Mouse (Mus musculus): ENCODE measurements around the gene Lnx2. TPM values are rescaled to one million over a fixed set of nuclear protein-coding genes. Genes with fewer than 3 reads are reported as not detected.

Lnx2 gene
- polyA plus RNA-seq, 1 experiment from 2014 or later: 13.7 TPM

- H3K4me2 ChIP-seq: no peak overlapping the region
- no peak overlapping the region for H3K4me3 ChIP-seq
- ATAC-seq (ENCODE audit: insufficient number of reproducible peaks, insufficient read depth, low FRiP score, low TSS enrichment, low read depth): no peak
- WGBS: 85% methylated on average over 10 of the region's 10 CpGs
- no peak overlapping the region for H3K9ac ChIP-seq
- H3K27ac ChIP-seq: no peak overlapping the region
- no peaks in the 10 kb centered on the region for H3K27me3 ChIP-seq
- no peaks in the 10 kb centered on the region for H3K36me3 ChIP-seq
- peaks cover 5% of the 10 kb centered on the region; the same call in 1 of the 2 replicates for H3K4me1 ChIP-seq
- H3K9me3 ChIP-seq: no peaks in the 10 kb centered on the region
Measured at GRCm38 (mm10) chr5:147011333-147011732, 65.1 kb downstream of the Lnx2 start.

GRCm38 (mm10) chr5:147003303-147003702, 73.1 kb downstream of the Lnx2 start:
- WGBS: 61% methylated on average over 1 of the region's 1 CpGs
- no peak overlapping the region for H3K4me2 ChIP-seq

GRCm38 (mm10) chr5:147001312-147001711, 75.1 kb downstream of the Lnx2 start:
- 81% methylated on average over 4 of the region's 4 CpGs for WGBS
- Histone ChIP-seq H3K27me3 (no peaks in the 10 kb centered on the region), H3K9ac (no peak overlapping the region), H3K36me3 (no peaks in the 10 kb centered on the region), H3K4me3 (no peak overlapping the region), H3K9me3 (peaks cover 13% of the 10 kb centered on the region; the same call in 1 of the 2 replicates), H3K4me1 (no peaks in the 10 kb centered on the region), H3K4me2 (no peak overlapping the region), H3K27ac (no peak overlapping the region)
- no peak for ATAC-seq (ENCODE audit: insufficient number of reproducible peaks, insufficient read depth, low FRiP score, low TSS enrichment, low read depth)

More at GRCm38 (mm10) chr5:147003303-147003702, 73.1 kb downstream of the Lnx2 start:
- Histone ChIP-seq H3K4me1 (no peaks in the 10 kb centered on the region), H3K4me3 (no peak overlapping the region), H3K9me3 (peaks cover 13% of the 10 kb centered on the region; the same call in 1 of the 2 replicates), H3K27ac (no peak overlapping the region), H3K9ac (no peak overlapping the region), H3K36me3 (no peaks in the 10 kb centered on the region), H3K27me3 (no peaks in the 10 kb centered on the region)
- ATAC-seq (ENCODE audit: insufficient number of reproducible peaks, insufficient read depth, low FRiP score, low TSS enrichment, low read depth): no peak

DNA sequence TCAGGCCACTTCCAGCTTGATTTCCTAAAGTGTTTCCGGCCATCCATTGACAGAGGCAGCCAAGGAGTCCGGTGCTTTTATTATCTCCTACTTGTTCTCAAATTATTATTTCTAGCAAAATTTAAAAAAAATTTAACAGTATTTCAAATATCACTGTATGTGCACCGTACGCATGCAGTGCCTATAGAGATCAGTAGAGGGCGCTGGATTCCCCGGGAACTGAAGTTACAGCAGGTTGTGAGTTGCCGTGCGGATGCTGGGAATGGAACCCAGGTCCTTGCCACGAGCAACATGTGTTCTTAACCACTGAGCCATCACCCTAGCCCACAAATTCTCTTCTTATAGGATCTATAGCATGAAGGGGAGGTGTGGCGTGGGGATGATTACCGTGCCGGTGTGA, 77.6 kb downstream of the Lnx2 start:
- Histone ChIP-seq H3K4me1 (no peaks in the 10 kb centered on the region), H3K9ac (no peak overlapping the region), H3K4me2 (no peak overlapping the region), H3K4me3 (no peak overlapping the region), H3K36me3 (no peaks in the 10 kb centered on the region), H3K27ac (no peak overlapping the region), H3K9me3 (peaks cover 13% of the 10 kb centered on the region; the same call in 1 of the 2 replicates), H3K27me3 (no peaks in the 10 kb centered on the region)
- ATAC-seq (ENCODE audit: insufficient number of reproducible peaks, insufficient read depth, low FRiP score, low TSS enrichment, low read depth): no peak
- 93% methylated on average over 12 of the region's 12 CpGs for WGBS

- WGBS: 84% methylated on average over 7 of the region's 7 CpGs
- no peak overlapping the region for H3K27ac ChIP-seq
- no peak overlapping the region for H3K9ac ChIP-seq
- no peaks in the 10 kb centered on the region for H3K36me3 ChIP-seq
- H3K9me3 ChIP-seq: peaks cover 6% of the 10 kb centered on the region; the same call in 1 of the 2 replicates
- ATAC-seq (ENCODE audit: insufficient number of reproducible peaks, insufficient read depth, low FRiP score, low TSS enrichment, low read depth): no peak
- H3K4me3 ChIP-seq: no peak overlapping the region
- no peak overlapping the region for H3K4me2 ChIP-seq
- no peaks in the 10 kb centered on the region for H3K4me1 ChIP-seq
- H3K27me3 ChIP-seq: no peaks in the 10 kb centered on the region
Measured at GRCm38 (mm10) chr5:146996812-146997211, 79.6 kb downstream of the Lnx2 start.

GRCm38 (mm10) chr5:146994973-146995372, 81.4 kb downstream of the Lnx2 start:
- Histone ChIP-seq H3K4me2 (no peak overlapping the region), H3K9ac (no peak overlapping the region), H3K4me3 (no peak overlapping the region), H3K4me1 (no peaks in the 10 kb centered on the region), H3K36me3 (no peaks in the 10 kb centered on the region), H3K9me3 (no peaks in the 10 kb centered on the region), H3K27ac (no peak overlapping the region), H3K27me3 (no peaks in the 10 kb centered on the region)
- 66% methylated on average over 6 of the region's 6 CpGs for WGBS
- no peak for ATAC-seq (ENCODE audit: insufficient number of reproducible peaks, insufficient read depth, low FRiP score, low TSS enrichment, low read depth)

DNA sequence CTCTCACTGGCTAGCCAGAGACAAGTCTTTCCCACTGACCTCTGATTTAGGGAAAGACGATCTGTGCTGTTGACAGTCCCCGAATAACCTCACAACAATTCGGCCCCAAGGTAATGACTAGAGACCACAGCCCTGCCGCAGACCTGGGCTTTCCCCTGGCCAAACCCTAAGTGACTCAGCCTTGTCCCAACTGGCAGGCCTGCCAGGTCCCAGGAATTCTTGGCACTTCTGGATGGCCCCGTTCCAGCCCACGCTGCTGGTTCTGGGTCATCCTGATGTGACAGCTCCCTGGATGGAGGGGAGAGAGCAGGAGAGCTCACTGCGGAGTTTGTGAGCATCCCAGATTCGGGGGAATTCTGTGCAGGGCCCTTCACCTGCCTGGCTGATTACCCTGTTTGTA, 82.9 kb downstream of the Lnx2 start:
- no peak overlapping the region for H3K27ac ChIP-seq
- no peak overlapping the region for H3K9ac ChIP-seq
- H3K4me1 ChIP-seq: no peaks in the 10 kb centered on the region
- H3K4me2 ChIP-seq: no peak overlapping the region
- H3K9me3 ChIP-seq: no peaks in the 10 kb centered on the region
- H3K36me3 ChIP-seq: no peaks in the 10 kb centered on the region
- H3K4me3 ChIP-seq: no peak overlapping the region
- WGBS: 73% methylated on average over 8 of the region's 8 CpGs
- no peaks in the 10 kb centered on the region for H3K27me3 ChIP-seq
- ATAC-seq (ENCODE audit: insufficient number of reproducible peaks, insufficient read depth, low FRiP score, low TSS enrichment, low read depth): no peak

DNA sequence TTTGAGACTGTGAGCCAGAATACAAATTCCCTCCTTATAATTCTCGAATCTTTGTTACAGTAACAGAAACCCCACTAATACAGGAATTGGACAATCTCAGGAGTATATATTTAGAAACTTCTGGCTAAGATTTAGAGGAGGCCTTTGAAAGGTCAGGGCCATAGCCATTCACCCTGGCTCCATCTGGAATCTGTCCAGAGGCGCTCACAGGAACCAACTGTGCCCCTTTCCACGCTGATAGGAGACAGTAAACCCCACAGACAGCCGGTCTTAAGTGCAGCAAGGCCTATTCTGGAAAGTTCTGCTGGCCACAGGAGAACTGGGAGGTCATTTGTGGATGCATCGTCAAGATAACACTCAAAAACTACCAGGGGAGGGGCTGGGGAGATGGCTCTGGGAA, 87.3 kb downstream of the Lnx2 start:
- Histone ChIP-seq H3K36me3 (no peaks in the 10 kb centered on the region), H3K27ac (no peak overlapping the region), H3K9me3 (no peaks in the 10 kb centered on the region), H3K4me3 (no peak overlapping the region), H3K4me2 (no peak overlapping the region), H3K27me3 (peaks cover 9% of the 10 kb centered on the region), H3K9ac (no peak overlapping the region), H3K4me1 (no peaks in the 10 kb centered on the region)
- no peak for ATAC-seq (ENCODE audit: insufficient number of reproducible peaks, insufficient read depth, low FRiP score, low TSS enrichment, low read depth)
- WGBS: 71% methylated on average over 5 of the region's 5 CpGs

DNA sequence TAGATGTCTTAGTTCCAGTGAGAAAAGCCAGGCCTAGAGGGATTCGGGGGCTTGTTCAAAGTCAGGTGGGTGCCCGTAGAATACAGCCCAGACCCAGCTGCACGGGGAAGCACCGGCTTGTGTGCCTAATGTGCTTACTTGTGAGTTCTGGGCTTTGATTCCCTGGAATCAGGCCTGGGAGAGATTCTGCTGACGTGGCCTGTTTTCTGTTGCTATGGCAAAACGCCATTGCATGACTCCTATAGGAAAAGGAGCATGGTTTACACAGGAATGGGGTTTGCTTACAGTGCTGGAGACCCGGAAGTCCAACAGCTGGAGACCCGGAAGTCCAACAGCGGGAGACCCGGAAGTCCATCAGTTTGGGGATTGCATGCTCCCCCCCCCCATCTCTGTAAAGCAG, 88.8 kb downstream of the Lnx2 start:
- Histone ChIP-seq H3K9ac (no peak overlapping the region), H3K4me2 (no peak overlapping the region), H3K27me3 (peaks cover 16% of the 10 kb centered on the region), H3K9me3 (no peaks in the 10 kb centered on the region), H3K4me1 (no peaks in the 10 kb centered on the region), H3K4me3 (no peak overlapping the region), H3K36me3 (no peaks in the 10 kb centered on the region), H3K27ac (no peak overlapping the region)
- 84% methylated on average over 10 of the region's 10 CpGs for WGBS
- ATAC-seq (ENCODE audit: insufficient number of reproducible peaks, insufficient read depth, low FRiP score, low TSS enrichment, low read depth): no peak

GRCm38 (mm10) chr5:146985725-146986433, 90.5 kb downstream of the Lnx2 start:
- H3K27me3 ChIP-seq: peaks cover 26% of the 10 kb centered on the region
- no peak overlapping the region for H3K4me2 ChIP-seq
- ATAC-seq (ENCODE audit: insufficient number of reproducible peaks, insufficient read depth, low FRiP score, low TSS enrichment, low read depth): no peak
- H3K36me3 ChIP-seq: no peaks in the 10 kb centered on the region
- no peaks in the 10 kb centered on the region for H3K4me1 ChIP-seq
- WGBS: 60% methylated on average over 21 of the region's 21 CpGs
- H3K9me3 ChIP-seq: no peaks in the 10 kb centered on the region
- no peak overlapping the region for H3K4me3 ChIP-seq
- H3K27ac ChIP-seq: no peak overlapping the region
- no peak overlapping the region for H3K9ac ChIP-seq

DNA sequence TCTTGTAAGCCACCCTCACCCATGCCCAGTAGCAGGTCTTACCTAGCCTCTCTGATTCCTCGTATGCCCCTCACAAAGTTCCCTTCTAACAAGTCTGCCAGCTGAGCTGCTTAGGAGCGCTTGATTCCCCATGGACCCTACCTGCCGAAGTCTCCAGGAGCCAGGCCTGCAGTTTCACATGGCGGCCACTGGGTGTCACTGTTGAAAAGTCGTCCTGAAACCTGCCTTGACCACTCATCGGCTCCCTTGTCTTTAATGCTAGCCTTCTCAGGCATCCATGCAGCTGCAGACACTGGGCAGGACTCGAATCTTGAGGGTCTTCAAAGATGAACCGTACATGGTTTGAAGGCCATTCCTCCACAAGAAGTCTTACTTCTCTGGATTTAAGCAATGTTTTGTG, 93.2 kb downstream of the Lnx2 start:
- Histone ChIP-seq H3K4me3 (no peak overlapping the region), H3K4me2 (no peak overlapping the region), H3K9ac (no peak overlapping the region), H3K36me3 (no peaks in the 10 kb centered on the region), H3K4me1 (no peaks in the 10 kb centered on the region), H3K27ac (no peak overlapping the region), H3K27me3 (peaks cover 26% of the 10 kb centered on the region), H3K9me3 (no peaks in the 10 kb centered on the region)
- no peak for ATAC-seq (ENCODE audit: insufficient number of reproducible peaks, insufficient read depth, low FRiP score, low TSS enrichment, low read depth)
- 8% methylated on average over 8 of the region's 8 CpGs for WGBS

GRCm38 (mm10) chr5:146981376-146981775, 95.0 kb downstream of the Lnx2 start:
- Histone ChIP-seq H3K4me3 (no peak overlapping the region), H3K27me3 (peaks cover 26% of the 10 kb centered on the region), H3K9ac (no peak overlapping the region), H3K36me3 (no peaks in the 10 kb centered on the region), H3K9me3 (no peaks in the 10 kb centered on the region), H3K4me2 (no peak overlapping the region), H3K27ac (no peak overlapping the region), H3K4me1 (no peaks in the 10 kb centered on the region)
- WGBS: 86% methylated on average over 6 of the region's 6 CpGs
- ATAC-seq (ENCODE audit: insufficient number of reproducible peaks, insufficient read depth, low FRiP score, low TSS enrichment, low read depth): no peak

Measured in embryonic facial prominence, embryonic 13.5 days (tissue).